ENCODE assay signal across 10 mouse cellular contexts in the genomic region with DNA sequence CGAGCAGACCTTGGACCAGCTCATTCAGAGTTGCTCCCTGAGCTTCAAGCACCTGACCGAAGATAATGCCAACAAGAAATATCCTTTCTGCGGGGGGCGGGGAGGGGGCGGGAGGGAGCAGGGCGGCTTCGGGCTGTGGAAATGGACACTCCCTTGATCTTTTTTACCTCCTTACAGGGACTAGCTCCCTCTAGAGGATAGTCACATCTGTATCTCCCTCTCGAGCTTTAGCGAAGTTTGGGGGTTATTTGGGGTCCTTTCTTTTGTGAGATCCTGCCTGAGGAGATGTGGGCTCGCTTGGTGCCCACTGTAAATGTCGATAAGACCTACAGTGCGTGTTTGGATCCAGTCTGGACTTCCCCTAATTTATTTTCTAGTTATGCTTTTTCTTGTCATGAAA. TPM values are rescaled to one million over a fixed set of nuclear protein-coding genes. Genes with fewer than 3 reads are reported as not detected.
DNase-seq lines count a peak whose midpoint lies in the region; ATAC-seq and TF ChIP-seq lines count a peak whose summit lies in the region.
"Had no signal": no experiment of that assay in that cellular context is flagged by ENCODE, and none has a peak within 500 bp of the region (broad histone marks: within the 10 kb centered on the region; RNA-seq: fewer than 3 reads in every experiment).

No protein-coding gene starts in this region.

- no peak for TF ChIP-seq EP300 in stomach, postnatal 0 days (optimal IDR thresholded peaks at IDR 0.05)

- no peaks in the 10 kb centered on the region for H3K27me3 ChIP-seq in heart, embryonic 14.5 days (ENCODE audit: control insufficient read depth, insufficient read depth, low read length)
- H3K27me3 ChIP-seq in thymus, adult 2 months (ENCODE audit: control insufficient read depth, insufficient read depth, low read length): no peaks in the 10 kb centered on the region
- H3K27me3 ChIP-seq in limb, embryonic 13.5 days: no peaks in the 10 kb centered on the region
- no peaks in the 10 kb centered on the region for H3K27me3 ChIP-seq in stomach, postnatal 0 days (ENCODE audit: control insufficient read depth, insufficient read depth, low read length)
- H3K27me3 ChIP-seq: Patski had no signal

- no peak overlapping the region for H3K4me3 ChIP-seq in heart, embryonic 14.5 days (ENCODE audit: control insufficient read depth in 1 of 2, insufficient read depth in 1 of 2, low read depth in 1 of 2, low read length in 2 of 2)
- H3K4me3 ChIP-seq in thymus, adult 2 months (ENCODE audit: control insufficient read depth, insufficient read depth, low read length): no peak overlapping the region
- H3K4me3 ChIP-seq in limb, embryonic 13.5 days: no peak overlapping the region
- H3K4me3 ChIP-seq in stomach, postnatal 0 days (ENCODE audit: low read depth, low read length): no peak overlapping the region

- peak overlapping the region; percentile 66 for H3K4me2 ChIP-seq in heart, embryonic 14.5 days (ENCODE audit: low read length)
- peak overlapping the region; percentile 62 for H3K4me2 ChIP-seq in limb, embryonic 13.5 days (replicated peaks)
- no peak overlapping the region for H3K4me2 ChIP-seq in stomach, postnatal 0 days (replicated peaks; ENCODE audit: low read depth)

- ATAC-seq in heart, embryonic 14.5 days (ENCODE audit: insufficient number of reproducible peaks, insufficient read depth, low FRiP score, low read depth): no peak
- no peak for ATAC-seq in limb, embryonic 13.5 days (ENCODE audit: low FRiP score, low read depth)
- ATAC-seq in stomach, postnatal 0 days (ENCODE audit: low FRiP score, low TSS enrichment): no peak
- ATAC-seq: Patski had no signal

- peaks cover 30 to 36% of the 10 kb centered on the region in 2 experiments for H3K4me1 ChIP-seq in heart, embryonic 14.5 days (ENCODE audit: control insufficient read depth in 2 of 2, insufficient read depth in 2 of 2, low read length in 2 of 2)
- peaks cover 43% of the 10 kb centered on the region for H3K4me1 ChIP-seq in thymus, adult 2 months (replicated peaks; ENCODE audit: control insufficient read depth, insufficient read depth, low read length)
- peaks cover 40% of the 10 kb centered on the region for H3K4me1 ChIP-seq in limb, embryonic 13.5 days
- H3K4me1 ChIP-seq in stomach, postnatal 0 days (replicated peaks; ENCODE audit: control insufficient read depth, insufficient read depth): peaks cover 8% of the 10 kb centered on the region; the same call in 1 of the 2 replicates

- H3K36me3 ChIP-seq in heart, embryonic 14.5 days (ENCODE audit: control insufficient read depth, insufficient read depth, low read length): 0 out of 2 replicates have a peak, but pooled peaks cover 2% of the 10 kb centered on the region
- peaks cover 24% of the 10 kb centered on the region for H3K36me3 ChIP-seq in thymus, adult 2 months (ENCODE audit: control insufficient read depth, insufficient read depth, low read length)
- peaks cover 15% of the 10 kb centered on the region for H3K36me3 ChIP-seq in limb, embryonic 13.5 days
- H3K36me3 ChIP-seq in stomach, postnatal 0 days (ENCODE audit: control insufficient read depth, insufficient read depth, low read length): no peaks in the 10 kb centered on the region

- no peak for TF ChIP-seq CTCF in thymus, adult 2 months (IDR thresholded peaks at IDR 0.05; ENCODE audit: borderline replicate concordance, control insufficient read depth, extremely low read depth, insufficient read depth, low read length, poor library complexity)
- peak; percentile 63 for TF ChIP-seq CTCF in stomach, postnatal 0 days (IDR thresholded peaks at IDR 0.05; ENCODE audit: low read depth)

- H3K9me3 ChIP-seq in heart, embryonic 14.5 days (ENCODE audit: control insufficient read depth, low read length): no peaks in the 10 kb centered on the region
- no peaks in the 10 kb centered on the region for H3K9me3 ChIP-seq in limb, embryonic 13.5 days
- no peaks in the 10 kb centered on the region for H3K9me3 ChIP-seq in stomach, postnatal 0 days (ENCODE audit: control insufficient read depth, low read length)

- peak overlapping the region; percentile 16; the same call in 1 of the 2 replicates for H3K9ac ChIP-seq in heart, embryonic 14.5 days (ENCODE audit: low read length)
- no peak overlapping the region for H3K9ac ChIP-seq in limb, embryonic 13.5 days
- no peak overlapping the region for H3K9ac ChIP-seq in stomach, postnatal 0 days (ENCODE audit: low read length)

- 16% methylated on average over 12 of the region's 12 CpGs for WGBS in heart, embryonic 14.5 days
- 85% methylated on average over 12 of the region's 12 CpGs for WGBS in thymus, adult 2 months
- WGBS in limb, embryonic 13.5 days: 25% methylated on average over 12 of the region's 12 CpGs
- 26% methylated on average over 11 of the region's 12 CpGs for WGBS in stomach, postnatal 0 days

- DNase-seq in heart, postnatal 10 days: no peak
- no peak for DNase-seq in thymus, adult 2 months
- no peak for DNase-seq in thymus, postnatal 4 days
- no peak for DNase-seq in stomach, postnatal 0 days (ENCODE audit: low spot score)
- DNase-seq in adrenal gland, postnatal 14 days: no peak
- DNase-seq in urinary bladder, postnatal 25 days (ENCODE audit: low spot score): no peak

- no peak for TF ChIP-seq POLR2A in thymus, adult 2 months (IDR thresholded peaks at IDR 0.05; ENCODE audit: control insufficient read depth, extremely low read depth, insufficient read depth, low read length, poor library complexity)

- intact Hi-C loops in heart, postnatal 10 days (cut with DNase I): no loop called here

- no peak overlapping the region for H3K27ac ChIP-seq in heart, embryonic 14.5 days (replicated peaks in 1 of 2; ENCODE audit: control insufficient read depth in 1 of 2, insufficient read depth in 1 of 2, low read depth in 2 of 2, low read length in 2 of 2)
- H3K27ac ChIP-seq in thymus, adult 2 months (ENCODE audit: control insufficient read depth, insufficient read depth, low read length): peak overlapping the region; percentile 49; the same call in 1 of the 2 replicates
- no peak overlapping the region for H3K27ac ChIP-seq in limb, embryonic 13.5 days
- no peak overlapping the region for H3K27ac ChIP-seq in stomach, postnatal 0 days (replicated peaks)

RNA-seq across cellular contexts. Expression of a gene that starts 9.2 kb away (rescaled TPM):
- 2.5 and 3.1 TPM in 2 replicates for polyA plus RNA-seq in heart, embryonic 14.5 days (2014; fragmentation: Nextera tagmentation; extraction: Ambion mirVana)
- 1 to 10 TPM; 4.3 to 6.8 TPM for total RNA-seq in heart, postnatal 10 days (2021)
- polyA plus RNA-seq in thymus, adult 2 months (2012; rRNA removed): 164 and 208 TPM in 2 replicates
- 7.9 and 8.7 TPM in 2 replicates for polyA plus RNA-seq in limb, embryonic 13.5 days (2015; fragmentation: Nextera tagmentation; extraction: Ambion mirVana)
- 0.91 and 1.5 TPM in 2 replicates for polyA plus RNA-seq in stomach, postnatal 0 days (2015; fragmentation: Nextera tagmentation; extraction: Ambion mirVana)
- 12.0 and 13.6 TPM in 2 replicates for total RNA-seq in adrenal gland, postnatal 14 days (2021)

RNA-seq across cellular contexts. Expression of a gene that starts 24.8 kb away (rescaled TPM):
- 1.3 and 1.5 TPM in 2 replicates for polyA plus RNA-seq in heart, embryonic 14.5 days (2014; fragmentation: Nextera tagmentation; extraction: Ambion mirVana)
- 10 to 100 TPM in 1 of 2 experiments, 1 to 10 TPM in 1; 5.7 to 10.8 TPM for total RNA-seq in heart, postnatal 10 days (2021)
- polyA plus RNA-seq in thymus, adult 2 months (2012; rRNA removed): 4.1 and 4.4 TPM in 2 replicates
- polyA plus RNA-seq in limb, embryonic 13.5 days (2015; fragmentation: Nextera tagmentation; extraction: Ambion mirVana): 15.1 and 16.4 TPM in 2 replicates
- 1.6 and 1.9 TPM in 2 replicates for polyA plus RNA-seq in stomach, postnatal 0 days (2015; fragmentation: Nextera tagmentation; extraction: Ambion mirVana)
- total RNA-seq in adrenal gland, postnatal 14 days (2021): 3.4 and 3.8 TPM in 2 replicates
- total RNA-seq: common myeloid progenitor, adult 5-6 weeks had no signal

RNA-seq across cellular contexts. Expression of a gene that starts 38.1 kb away (rescaled TPM):
- polyA plus RNA-seq in heart, embryonic 14.5 days (2014; fragmentation: Nextera tagmentation; extraction: Ambion mirVana): 247 and 296 TPM in 2 replicates
- total RNA-seq in heart, postnatal 10 days (2021): 100 to 1,000 TPM; 104 TPM
- 312 and 357 TPM in 2 replicates for polyA plus RNA-seq in thymus, adult 2 months (2012; rRNA removed)
- 736 and 770 TPM in 2 replicates for polyA plus RNA-seq in limb, embryonic 13.5 days (2015; fragmentation: Nextera tagmentation; extraction: Ambion mirVana)
- polyA plus RNA-seq in stomach, postnatal 0 days (2015; fragmentation: Nextera tagmentation; extraction: Ambion mirVana): 201 and 224 TPM in 2 replicates
- 91.3 and 98.0 TPM in 2 replicates for total RNA-seq in adrenal gland, postnatal 14 days (2021)
- total RNA-seq: common myeloid progenitor, adult 5-6 weeks had no signal

Comparison
In these comparisons a context has a peak if more than half of its experiments do, and no peak if none do; other contexts are left out.
1. RNA of a gene that starts 9.2 kb away (polyA plus RNA-seq): 164 to 208 TPM in thymus, adult 2 months; 7.9 to 8.7 TPM in limb, embryonic 13.5 days, 2.5 to 3.1 TPM in heart, embryonic 14.5 days and 0.91 to 1.5 TPM in stomach, postnatal 0 days; every median in the first group is over 10 times any median in the second.